Mouse (Mus musculus): Measurements from ENCODE around the gene Ppp1r32.

The Ppp1r32 gene

GRCm38 (mm10) chr19:10456752-10457483 lies 25.8 kb downstream of the Ppp1r32 start, which contains the start of gene Lrrc10b:
Lrrc10b (minus strand) TSS chr19:10457473.
- DNase-seq: peak; percentile 91

GRCm38 (mm10) chr19:10455437-10455806 lies 27.3 kb downstream of the Ppp1r32 start:
- no peak for DNase-seq

- no peak for DNase-seq
Observed at GRCm38 (mm10) chr19:10454718-10455436, 27.9 kb downstream of the Ppp1r32 start.

- DNase-seq: peak; percentile 84
Observed at GRCm38 (mm10) chr19:10449708-10450107, 33.0 kb downstream of the Ppp1r32 start.

DNA sequence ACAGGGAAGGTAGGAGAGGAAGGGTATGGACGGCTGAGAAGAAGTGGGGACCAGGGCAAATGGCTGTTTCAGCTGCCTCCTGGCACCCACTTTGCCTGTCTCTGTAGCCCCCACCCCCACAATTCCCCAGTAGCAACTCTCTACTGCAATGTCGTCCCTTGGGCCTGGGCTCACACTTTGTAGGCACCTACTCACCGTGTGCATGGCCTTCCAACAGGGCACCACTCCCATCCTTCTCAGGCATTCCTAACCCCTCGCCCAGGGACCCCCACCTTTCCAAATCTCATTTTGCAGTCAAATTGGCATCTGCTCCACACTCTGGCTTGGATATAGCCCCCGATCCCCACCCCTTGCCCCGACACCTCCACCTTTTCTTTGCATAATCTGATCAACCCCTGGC lies 33.5 kb downstream of the Ppp1r32 start:
- no peak for DNase-seq

DNA sequence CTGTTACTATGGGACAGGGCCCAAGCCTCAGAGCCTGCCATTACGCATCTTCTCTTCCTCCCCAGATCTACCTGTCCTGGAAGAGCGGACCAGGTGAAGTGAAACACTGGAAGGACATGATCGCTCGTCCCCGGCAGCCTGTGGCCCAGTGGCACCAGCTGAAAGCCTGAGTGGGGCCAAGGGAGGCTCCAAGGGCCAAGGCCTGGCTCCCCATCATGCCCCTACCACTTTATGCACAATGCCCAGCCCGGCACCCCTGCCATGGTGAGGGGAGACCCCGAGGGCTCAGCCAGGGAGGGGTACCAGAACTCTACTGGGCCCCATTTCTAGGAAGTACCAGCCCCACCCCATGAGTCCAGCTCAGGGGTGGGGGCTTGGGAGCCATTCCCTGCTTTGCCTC lies 34.5 kb downstream of the Ppp1r32 start:
- no peak for DNase-seq

- no peak for DNase-seq
Observed at GRCm38 (mm10) chr19:10444685-10445369, 37.9 kb downstream of the Ppp1r32 start.

GRCm38 (mm10) chr19:10437521-10437920 lies 45.2 kb downstream of the Ppp1r32 start:
- peak; percentile 29 for DNase-seq

- no peak for DNase-seq
Observed at GRCm38 (mm10) chr19:10436726-10437125, 46.0 kb downstream of the Ppp1r32 start.

- DNase-seq: peak; percentile 81
Observed at GRCm38 (mm10) chr19:10435908-10436307, 46.8 kb downstream of the Ppp1r32 start.

GRCm38 (mm10) chr19:10434927-10435326 lies 47.8 kb downstream of the Ppp1r32 start:
- DNase-seq: no peak

- no peak for DNase-seq
Observed at GRCm38 (mm10) chr19:10433879-10434540, 48.7 kb downstream of the Ppp1r32 start.

- DNase-seq: no peak
Observed at GRCm38 (mm10) chr19:10433225-10433624, 49.5 kb downstream of the Ppp1r32 start.

DNA sequence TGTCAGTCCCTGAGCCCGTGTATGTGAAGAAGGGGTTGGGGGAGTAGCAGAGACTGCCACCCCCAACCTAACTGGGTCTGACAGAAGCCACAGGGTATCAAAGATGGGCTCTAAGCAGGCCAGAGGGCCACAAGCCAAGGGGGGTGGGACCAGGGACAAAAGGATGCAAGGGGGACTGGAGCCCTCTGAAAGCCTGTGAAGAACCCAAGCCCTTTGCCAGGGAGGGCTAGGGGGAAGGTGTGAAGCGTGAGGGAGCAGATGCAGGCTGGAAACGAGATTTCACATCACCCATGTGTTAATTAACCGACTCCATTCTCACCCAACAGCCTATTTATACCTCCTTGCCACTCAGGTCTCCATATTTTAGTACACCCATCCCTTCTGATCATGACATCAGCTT lies 50.9 kb downstream of the Ppp1r32 start:
- DNase-seq: no peak

GRCm38 (mm10) chr19:10431410-10431809 lies 51.3 kb downstream of the Ppp1r32 start:
- no peak for DNase-seq

DNA sequence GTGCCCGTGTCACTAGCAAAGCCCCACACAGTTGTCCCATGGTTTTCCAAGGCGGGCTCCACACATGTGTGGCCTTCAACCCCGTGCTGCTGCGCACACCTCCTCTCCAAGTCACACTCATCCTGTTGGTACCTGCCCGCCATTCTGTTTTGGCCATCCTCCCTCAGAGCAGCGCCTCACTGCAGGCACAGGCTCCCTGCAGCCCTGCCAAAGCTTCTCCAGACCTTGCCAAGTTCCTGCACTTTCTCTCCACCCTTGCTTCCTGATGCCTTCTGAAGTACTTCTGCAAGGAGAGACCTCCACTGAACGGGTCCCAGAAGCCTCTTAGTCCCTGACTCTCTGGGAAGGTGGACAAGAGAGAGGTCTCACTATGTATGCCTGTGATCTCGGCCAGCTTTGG lies 53.4 kb downstream of the Ppp1r32 start:
- DNase-seq: no peak

GRCm38 (mm10) chr19:10427431-10427830 lies 55.3 kb downstream of the Ppp1r32 start:
- no peak for DNase-seq

GRCm38 (mm10) chr19:10426793-10427192 lies 55.9 kb downstream of the Ppp1r32 start:
- no peak for DNase-seq

GRCm38 (mm10) chr19:10426312-10426711 lies 56.4 kb downstream of the Ppp1r32 start:
- no peak for DNase-seq

- peak; percentile 40 for DNase-seq
Observed at GRCm38 (mm10) chr19:10425484-10426270, 57.1 kb downstream of the Ppp1r32 start.

DNA sequence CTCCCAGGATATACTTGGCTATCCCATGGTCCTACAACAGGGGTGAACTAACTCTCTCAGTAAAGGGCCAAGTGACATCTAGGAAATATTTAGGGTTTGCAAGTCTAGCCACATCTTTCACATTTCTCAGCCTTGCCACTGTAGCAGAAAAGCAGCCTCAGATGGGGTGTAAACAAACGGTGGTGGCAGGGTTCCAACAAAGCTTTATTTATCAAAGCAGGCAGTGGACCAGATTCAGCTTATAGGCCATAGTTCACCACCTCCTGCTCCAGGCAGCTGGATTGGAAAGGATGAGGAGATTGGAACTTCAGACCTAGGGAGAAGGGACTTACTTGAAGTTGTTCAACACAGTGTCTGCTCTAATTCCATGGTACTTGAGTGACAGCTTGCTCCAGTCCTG lies 58.0 kb downstream of the Ppp1r32 start:
- no peak for DNase-seq
